Mouse (Mus musculus) common myeloid progenitor, adult 5-6 weeks (primary cell): Measurements from ENCODE around the gene Olfr1512. TPM values are rescaled to one million over a fixed set of nuclear protein-coding genes. Genes with fewer than 3 reads are reported as not detected.

Experiments
- ATAC-seq: replicated peaks from 2 replicates; pipeline ENCODE4 v1.8.0; 2016; ENCODE audit warnings: low read depth, mild to moderate bottlenecking, moderate TSS enrichment, inconsistent platforms; ENCODE audit not compliant: poor library complexity, severe bottlenecking
- total RNA-seq: library from RNA; stranded (forward); fragments of 200-1000, 187-1606 nt; gene quantifications from 2 replicates; pipeline ENCODE4 v1.2.3, GENCODE M21; 2017

Olfr1512 gene
- not detected in 2 replicates for total RNA-seq

GRCm38 (mm10) chr14:52379068-52379467, at the start of gene Olfr1512:
Olfr1512 (minus strand) TSS chr14:52379168.
- ATAC-seq = no peak

- no peak for ATAC-seq
Measured at GRCm38 (mm10) chr14:52427686-52428085, 48.7 kb upstream of the Olfr1512 start.

GRCm38 (mm10) chr14:52414273-52414672, 35.3 kb upstream of the Olfr1512 start, which contains the start of gene Olfr1510:
Olfr1510 (minus strand) TSS chr14:52414373.
- no peak for ATAC-seq

GRCm38 (mm10) chr14:52410142-52410919, 31.4 kb upstream of the Olfr1512 start:
- peak; percentile 97 for ATAC-seq

- ATAC-seq = no peak
Measured at GRCm38 (mm10) chr14:52397279-52397678, 18.3 kb upstream of the Olfr1512 start, which contains the start of gene Olfr1511. Olfr1511 (minus strand) TSS chr14:52397379.

- peak; percentile 86 for ATAC-seq
Measured at GRCm38 (mm10) chr14:52390084-52390848, 11.3 kb upstream of the Olfr1512 start.

- ATAC-seq = no peak
Measured at GRCm38 (mm10) chr14:52368741-52369140, 10.2 kb downstream of the Olfr1512 start.

GRCm38 (mm10) chr14:52356308-52356707, 22.7 kb downstream of the Olfr1512 start, which contains the start of gene Olfr1513:
Olfr1513 (minus strand) TSS chr14:52356408.
- ATAC-seq = no peak

- ATAC-seq = no peak
Measured at GRCm38 (mm10) chr14:52339512-52339852, 39.5 kb downstream of the Olfr1512 start.

GRCm38 (mm10) chr14:52338751-52339511, 40.0 kb downstream of the Olfr1512 start:
- ATAC-seq = peak; percentile 85

GRCm38 (mm10) chr14:52332171-52332570, 46.8 kb downstream of the Olfr1512 start:
- ATAC-seq = no peak

GRCm38 (mm10) chr14:52331069-52331750, 47.8 kb downstream of the Olfr1512 start:
- no peak for ATAC-seq

- 0 out of 2 replicates have a peak, but pooled peaks have one; percentile 15 for ATAC-seq
Measured at GRCm38 (mm10) chr14:52327910-52328812, 50.8 kb downstream of the Olfr1512 start, which contains the start of gene Sall2. Sall2 (minus strand) TSS chr14:52328762.

- ATAC-seq = no peak
Measured at GRCm38 (mm10) chr14:52327375-52327901, 51.5 kb downstream of the Olfr1512 start.

GRCm38 (mm10) chr14:52325890-52326289, 53.1 kb downstream of the Olfr1512 start:
- ATAC-seq = peak; percentile 52; the same call in 1 of the 2 replicates
